8 mouse cellular contexts compared by ENCODE assay signal in the genomic region with DNA sequence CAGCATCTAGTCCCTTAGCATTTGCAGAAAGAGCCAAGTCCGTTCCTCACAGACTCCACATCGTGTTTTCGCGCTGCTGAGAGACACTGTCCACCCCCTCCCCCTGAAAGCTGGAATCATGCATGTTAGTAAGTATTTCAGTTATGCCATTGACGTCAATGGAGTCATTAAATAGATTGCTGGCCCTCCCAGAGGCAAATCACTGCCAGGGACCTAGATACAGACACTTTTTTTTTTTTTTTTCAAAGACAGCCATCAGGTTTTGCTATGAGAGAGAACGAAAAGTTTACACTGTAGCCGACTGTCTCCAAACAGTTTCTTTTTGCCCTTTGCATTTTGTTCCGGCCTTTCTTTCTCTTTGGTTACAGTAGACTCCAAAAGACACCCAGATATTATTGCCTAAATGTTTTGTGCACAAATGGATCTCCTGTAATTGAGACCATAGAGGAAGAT.
DNase-seq lines count a peak whose midpoint lies in the region; ATAC-seq and TF ChIP-seq lines count a peak whose summit lies in the region.

No protein-coding gene starts in this region.

- H3K9ac ChIP-seq in forebrain, embryonic 16.5 days (replicated peaks; ENCODE audit: low read depth, low read length) = peak overlapping the region; percentile 19; the same call in 1 of the 2 replicates
- H3K9ac ChIP-seq in neural tube, embryonic 15.5 days (replicated peaks) = peak overlapping the region; percentile 18; the same call in 1 of the 2 replicates

- H3K4me2 ChIP-seq in forebrain, embryonic 16.5 days (ENCODE audit: low read length) = peak overlapping the region; percentile 42
- peak overlapping the region; percentile 39 for H3K4me2 ChIP-seq in neural tube, embryonic 15.5 days

- H3K27ac ChIP-seq in forebrain, embryonic 16.5 days (ENCODE audit: low read length) = peak overlapping the region; percentile 27
- peak overlapping the region; percentile 34 for H3K27ac ChIP-seq in neural tube, embryonic 15.5 days (replicated peaks)

- no peaks in the 10 kb centered on the region for H3K9me3 ChIP-seq in forebrain, embryonic 16.5 days (ENCODE audit: control insufficient read depth, low read length)
- H3K9me3 ChIP-seq in neural tube, embryonic 15.5 days (replicated peaks) = no peaks in the 10 kb centered on the region

- WGBS in forebrain, embryonic 16.5 days = 31% methylated on average over 8 of the region's 8 CpGs
- 8% methylated on average over 8 of the region's 8 CpGs for WGBS in lung, adult 2 months
- WGBS in neural tube, embryonic 15.5 days = 33% methylated on average over 8 of the region's 8 CpGs

- ATAC-seq in forebrain, embryonic 16.5 days = peak; percentile 70
- no peak for ATAC-seq in neural tube, embryonic 15.5 days (ENCODE audit: low FRiP score)

- TF ChIP-seq POLR2A in lung, adult 2 months (IDR thresholded peaks at IDR 0.05; ENCODE audit: borderline replicate concordance, extremely low read depth, low read depth, low read length) = no peak

- no peaks in the 10 kb centered on the region for H3K36me3 ChIP-seq in forebrain, embryonic 16.5 days (ENCODE audit: control insufficient read depth, insufficient read depth)
- no peaks in the 10 kb centered on the region for H3K36me3 ChIP-seq in neural tube, embryonic 15.5 days

- TF ChIP-seq CTCF in lung, adult 2 months (IDR thresholded peaks at IDR 0.05; ENCODE audit: insufficient read depth, low read length) = no peak

- peak; percentile 38 for DNase-seq in urinary bladder, postnatal 10 days (ENCODE audit: low spot score)
- DNase-seq in urinary bladder, adult 2 months (ENCODE audit: low spot score) = no peak
- peak; percentile 92 to 94 for DNase-seq in heart, postnatal 10 days
- DNase-seq in kidney, postnatal 25 days = peak; percentile 85 to 86
- peak; percentile 68 for DNase-seq in lung, adult 2 months
- peak; percentile 38 for DNase-seq in thymus, postnatal 25 days

- no peak overlapping the region for H3K4me3 ChIP-seq in forebrain, embryonic 16.5 days (replicated peaks; ENCODE audit: low read length)
- H3K4me3 ChIP-seq in lung, adult 2 months (replicated peaks; ENCODE audit: extremely low read depth, low read depth, low read length) = peak overlapping the region; percentile 18
- 0 out of 2 replicates have a peak overlapping the region, but pooled peaks have one; percentile 4 for H3K4me3 ChIP-seq in neural tube, embryonic 15.5 days (replicated peaks)

- intact Hi-C loops in heart, postnatal 10 days (cut with DNase I) = loop anchor here (1.0 kb wide), 1 partner anchor 59 kb away; no protein-coding TSS in a partner anchor

- no peaks in the 10 kb centered on the region for H3K27me3 ChIP-seq in forebrain, embryonic 16.5 days (replicated peaks; ENCODE audit: control insufficient read depth, insufficient read depth, low read length)
- H3K27me3 ChIP-seq in neural tube, embryonic 15.5 days (replicated peaks) = no peaks in the 10 kb centered on the region

- peaks cover 12% of the 10 kb centered on the region for H3K4me1 ChIP-seq in forebrain, embryonic 16.5 days (replicated peaks; ENCODE audit: control insufficient read depth, insufficient read depth, low read length)
- H3K4me1 ChIP-seq in lung, adult 2 months (ENCODE audit: control insufficient read depth, insufficient read depth, low read length) = peaks cover 15% of the 10 kb centered on the region
- peaks cover 14% of the 10 kb centered on the region for H3K4me1 ChIP-seq in neural tube, embryonic 15.5 days
